Mouse (Mus musculus): ENCODE measurements at regions not wholly inside any gene's neighbourhood (a gene's known extent, or its start where the extent isn't known, plus 50 kb on each side); places are given as distances from the start of the nearest gene placed in this dataset.
A peak's percentile ranks its signal among the peaks of the same experiment; 100 is the strongest.

GRCm38 (mm10) chr12:27838384-27838783 is 496.0 kb upstream of the Sox11 start:
- no peak for DNase-seq (ENCODE audit: low read depth, low spot score)

- no peak for DNase-seq (ENCODE audit: low read depth, low spot score)
These were observed 483.8 kb upstream of the Sox11 start for GRCm38 (mm10) chr12:27826208-27826607.

GRCm38 (mm10) chr12:27823392-27823791 is 481.0 kb upstream of the Sox11 start:
- DNase-seq (ENCODE audit: low read depth, low spot score) = no peak

- no peak for DNase-seq (ENCODE audit: low read depth, low spot score)
These were observed 454.3 kb upstream of the Sox11 start for GRCm38 (mm10) chr12:27796642-27797041.

GRCm38 (mm10) chr12:27786716-27787291 is 444.4 kb upstream of the Sox11 start:
- no peak for DNase-seq (ENCODE audit: low read depth, low spot score)

GRCm38 (mm10) chr12:27780801-27781200 is 438.4 kb upstream of the Sox11 start:
- DNase-seq (ENCODE audit: low read depth, low spot score) = no peak

- DNase-seq (ENCODE audit: low read depth, low spot score) = no peak
These were observed 423.6 kb upstream of the Sox11 start for GRCm38 (mm10) chr12:27765948-27766347.

GRCm38 (mm10) chr12:27759016-27759415 is 416.6 kb upstream of the Sox11 start:
- peak; percentile 3 for DNase-seq (ENCODE audit: low read depth, low spot score)

- DNase-seq (ENCODE audit: low read depth, low spot score) = no peak
These were observed 415.3 kb upstream of the Sox11 start for GRCm38 (mm10) chr12:27757641-27758040.

- DNase-seq (ENCODE audit: low read depth, low spot score) = no peak
These were observed 382.3 kb upstream of the Sox11 start for GRCm38 (mm10) chr12:27724619-27725200.

GRCm38 (mm10) chr12:27680459-27680858 is 338.1 kb upstream of the Sox11 start:
- DNase-seq (ENCODE audit: low read depth, low spot score) = no peak

- DNase-seq (ENCODE audit: low read depth, low spot score) = no peak
These were observed 331.0 kb upstream of the Sox11 start for GRCm38 (mm10) chr12:27673404-27673803.

GRCm38 (mm10) chr12:27670650-27671084 is 328.3 kb upstream of the Sox11 start:
- DNase-seq (ENCODE audit: low read depth, low spot score) = no peak

- no peak for DNase-seq (ENCODE audit: low read depth, low spot score)
These were observed 327.8 kb upstream of the Sox11 start for GRCm38 (mm10) chr12:27670190-27670589.

GRCm38 (mm10) chr12:27669542-27669941 is 327.2 kb upstream of the Sox11 start:
- no peak for DNase-seq (ENCODE audit: low read depth, low spot score)

- DNase-seq (ENCODE audit: low read depth, low spot score) = no peak
These were observed 324.1 kb upstream of the Sox11 start for GRCm38 (mm10) chr12:27666456-27666855.

- no peak for DNase-seq (ENCODE audit: low read depth, low spot score)
These were observed 320.8 kb upstream of the Sox11 start for GRCm38 (mm10) chr12:27663126-27663525.

- no peak for DNase-seq (ENCODE audit: low read depth, low spot score)
These were observed 320.3 kb upstream of the Sox11 start for GRCm38 (mm10) chr12:27662723-27663122.

GRCm38 (mm10) chr12:27657536-27657935 is 315.2 kb upstream of the Sox11 start:
- DNase-seq (ENCODE audit: low read depth, low spot score) = no peak

GRCm38 (mm10) chr12:27653541-27653940 is 311.2 kb upstream of the Sox11 start:
- DNase-seq (ENCODE audit: low read depth, low spot score) = no peak

GRCm38 (mm10) chr12:27648602-27649001 is 306.2 kb upstream of the Sox11 start:
- no peak for DNase-seq (ENCODE audit: low read depth, low spot score)

GRCm38 (mm10) chr12:27646497-27647307 is 304.3 kb upstream of the Sox11 start:
- DNase-seq (ENCODE audit: low read depth, low spot score) = no peak

GRCm38 (mm10) chr12:27619616-27620015 is 277.2 kb upstream of the Sox11 start:
- no peak for DNase-seq (ENCODE audit: low read depth, low spot score)
